Mouse (Mus musculus): Measurements from ENCODE around the gene Aste1. TPM values are rescaled to one million over a fixed set of nuclear protein-coding genes. Genes with fewer than 3 reads are reported as not detected.
A peak's percentile ranks its signal among the peaks of the same experiment; 100 is the strongest.

The Aste1 gene
- polyA plus RNA-seq, 1 experiment = 2.7 TPM

DNA sequence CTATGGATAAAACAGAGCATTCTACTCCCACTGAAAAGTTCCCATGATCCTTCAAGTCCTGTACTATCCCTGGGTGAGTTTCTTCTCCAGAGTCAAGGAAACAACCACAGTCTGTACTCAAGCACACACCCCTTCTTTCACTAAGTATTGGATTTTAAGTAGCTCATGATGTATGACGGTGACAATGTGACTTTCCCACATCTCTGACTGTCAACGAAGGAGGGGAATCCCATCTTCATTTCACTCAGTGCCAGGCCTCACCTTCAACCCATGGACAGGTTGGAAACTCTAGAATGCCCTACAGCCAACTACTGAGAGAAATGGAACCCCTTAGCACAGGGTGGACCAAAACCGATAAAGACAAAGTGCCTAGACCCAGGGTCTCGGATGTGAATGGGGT lies 29.0 kb upstream of the Aste1 start:
- TF ChIP-seq TCF3 (IDR thresholded peaks at IDR 0.05; ENCODE audit: insufficient read length, low read depth) = no peak
- no peak for TF ChIP-seq TCF12 (IDR thresholded peaks at IDR 0.05; ENCODE audit: insufficient read depth, poor library complexity, severe bottlenecking)
- TF ChIP-seq POLR2AphosphoS2 (IDR thresholded peaks at IDR 0.05; ENCODE audit: insufficient read length, low read depth) = no peak
- no peak for TF ChIP-seq REST (IDR thresholded peaks at IDR 0.05; ENCODE audit: insufficient read depth, insufficient read length)
- TF ChIP-seq CEBPB (IDR thresholded peaks at IDR 0.05; ENCODE audit: insufficient read depth, poor library complexity, severe bottlenecking) = no peak
- TF ChIP-seq E2F4 (IDR thresholded peaks at IDR 0.05; ENCODE audit: insufficient read depth) = no peak
- TF ChIP-seq POLR2A (IDR thresholded peaks at IDR 0.05; ENCODE audit: insufficient read length, low read depth) = no peak
- Histone ChIP-seq H3K4me3 (no peak overlapping the region), H3K36me3 (ENCODE audit: control insufficient read depth, insufficient read depth) (no peaks in the 10 kb centered on the region), H3K79me2 (ENCODE audit: control insufficient read depth, insufficient read depth) (no peaks in the 10 kb centered on the region), H3K4me2 (ENCODE audit: low read depth) (no peak overlapping the region), H3ac (ENCODE audit: control insufficient read depth, insufficient read length) (no peak overlapping the region), H3K27me3 (ENCODE audit: control insufficient read depth, insufficient read depth, insufficient read length) (no peaks in the 10 kb centered on the region)

DNA sequence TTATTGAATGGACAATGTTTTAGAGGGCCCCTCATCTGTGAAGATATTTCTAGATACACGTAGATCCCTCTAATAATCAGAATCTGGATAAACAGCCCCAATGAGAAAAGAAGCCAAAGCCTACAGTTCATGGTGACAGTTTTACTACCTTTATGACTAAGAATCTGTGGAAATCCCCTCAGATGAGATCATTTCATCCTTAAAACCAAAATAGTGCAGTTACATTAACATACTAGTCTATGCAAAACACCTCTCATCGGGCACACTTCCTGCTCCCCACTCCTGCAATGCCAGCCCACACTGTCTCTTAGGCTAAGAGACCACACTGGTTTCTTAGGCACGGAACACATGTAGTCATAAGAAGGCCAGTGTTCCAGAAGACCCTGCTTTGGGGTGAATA lies 26.6 kb upstream of the Aste1 start:
- H3K4me2 ChIP-seq (ENCODE audit: low read depth) = no peak overlapping the region
- TF ChIP-seq MAX (IDR thresholded peaks at IDR 0.05; ENCODE audit: low read depth) (no peak), MYOD1 (IDR thresholded peaks at IDR 0.05; ENCODE audit: control insufficient read depth in 1 of 3, insufficient read length in 2 of 3, low read depth in 2 of 3) (no peak), TCF12 (IDR thresholded peaks at IDR 0.05; ENCODE audit: insufficient read depth, poor library complexity, severe bottlenecking) (no peak), E2F4 (IDR thresholded peaks at IDR 0.05; ENCODE audit: insufficient read depth) (no peak), POLR2AphosphoS2 (IDR thresholded peaks at IDR 0.05; ENCODE audit: insufficient read length, low read depth) (no peak), USF1 (IDR thresholded peaks at IDR 0.05; ENCODE audit: low read depth) (no peak), TCF3 (IDR thresholded peaks at IDR 0.05; ENCODE audit: insufficient read length, low read depth) (no peak), MYOG (IDR thresholded peaks at IDR 0.05; ENCODE audit: control insufficient read depth in 1 of 3, insufficient read depth in 1 of 3, insufficient read length in 2 of 3, low read depth in 2 of 3) (no peak), POLR2A (IDR thresholded peaks at IDR 0.05; ENCODE audit: insufficient read length, low read depth) (no peak), REST (IDR thresholded peaks at IDR 0.05; ENCODE audit: insufficient read depth, insufficient read length) (no peak), SRF (IDR thresholded peaks at IDR 0.05; ENCODE audit: control insufficient read depth, insufficient read length, low read depth) (no peak), CEBPB (IDR thresholded peaks at IDR 0.05; ENCODE audit: insufficient read depth, poor library complexity, severe bottlenecking) (no peak)

GRCm38 (mm10) chr9:105374361-105374760 lies 20.8 kb upstream of the Aste1 start:
- Histone ChIP-seq H3K36me3 (ENCODE audit: control insufficient read depth, insufficient read depth) (no peaks in the 10 kb centered on the region), H3K79me2 (ENCODE audit: control insufficient read depth, insufficient read depth) (no peaks in the 10 kb centered on the region), H3K4me2 (ENCODE audit: low read depth) (no peak overlapping the region), H3K4me3 (no peak overlapping the region), H3K27me3 (ENCODE audit: control insufficient read depth, insufficient read depth, insufficient read length) (no peaks in the 10 kb centered on the region), H3ac (ENCODE audit: control insufficient read depth, insufficient read length) (no peak overlapping the region)
- peak in 1 of 3 experiments; percentile 53 for TF ChIP-seq MYOG (IDR thresholded peaks at IDR 0.05; ENCODE audit: control insufficient read depth in 1 of 3, insufficient read depth in 1 of 3, insufficient read length in 2 of 3, low read depth in 2 of 3)
- TF ChIP-seq USF1 (IDR thresholded peaks at IDR 0.05; ENCODE audit: low read depth) = no peak
- TF ChIP-seq MYOD1 (IDR thresholded peaks at IDR 0.05; ENCODE audit: control insufficient read depth in 1 of 3, insufficient read length in 2 of 3, low read depth in 2 of 3) = peak in 2 of 3 experiments; percentile 14 to 59

More for the DNA sequence above, 26.6 kb upstream of the Aste1 start:
- Histone ChIP-seq H3K79me2 (ENCODE audit: control insufficient read depth, insufficient read depth) (no peaks in the 10 kb centered on the region), H3K36me3 (ENCODE audit: control insufficient read depth, insufficient read depth) (no peaks in the 10 kb centered on the region), H3ac (ENCODE audit: control insufficient read depth, insufficient read length) (no peak overlapping the region), H3K27me3 (ENCODE audit: control insufficient read depth, insufficient read depth, insufficient read length) (no peaks in the 10 kb centered on the region), H3K4me3 (no peak overlapping the region)

DNA sequence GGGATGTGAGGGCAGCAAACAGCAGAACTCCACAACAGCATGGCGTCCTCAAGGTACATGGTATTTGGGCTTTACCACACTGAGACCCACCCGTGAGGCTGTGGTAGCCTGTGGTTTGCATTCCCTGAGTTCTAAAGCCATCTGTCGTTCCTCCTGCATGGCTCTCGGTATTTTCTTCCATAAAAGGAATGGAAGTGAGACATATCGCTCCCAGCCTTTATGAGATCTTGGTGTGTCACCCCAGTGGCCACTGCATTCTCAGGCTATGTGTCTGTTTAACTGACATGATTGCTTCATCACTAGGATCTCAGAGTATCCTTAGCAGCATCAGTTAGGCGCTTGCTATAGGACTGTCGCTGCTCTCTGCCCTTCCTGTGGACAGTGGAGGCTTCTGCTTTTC lies 18.8 kb upstream of the Aste1 start:
- Histone ChIP-seq H3K4me2 (ENCODE audit: low read depth) (peak overlapping the region; percentile 24), H3K79me2 (ENCODE audit: control insufficient read depth, insufficient read depth) (no peaks in the 10 kb centered on the region), H3K36me3 (ENCODE audit: control insufficient read depth, insufficient read depth) (no peaks in the 10 kb centered on the region), H3ac (ENCODE audit: control insufficient read depth, insufficient read length) (no peak overlapping the region), H3K4me3 (no peak overlapping the region), H3K27me3 (ENCODE audit: control insufficient read depth, insufficient read depth, insufficient read length) (no peaks in the 10 kb centered on the region)
- peak; percentile 95 for TF ChIP-seq SRF (IDR thresholded peaks at IDR 0.05; ENCODE audit: control insufficient read depth, insufficient read length, low read depth)
- TF ChIP-seq TCF3 (IDR thresholded peaks at IDR 0.05; ENCODE audit: insufficient read length, low read depth) = no peak
- no peak for TF ChIP-seq POLR2A (IDR thresholded peaks at IDR 0.05; ENCODE audit: insufficient read length, low read depth)
- peak; percentile 24 to 81 (median 28) for TF ChIP-seq MYOG (IDR thresholded peaks at IDR 0.05; ENCODE audit: control insufficient read depth in 1 of 3, insufficient read depth in 1 of 3, insufficient read length in 2 of 3, low read depth in 2 of 3)
- TF ChIP-seq USF1 (IDR thresholded peaks at IDR 0.05; ENCODE audit: low read depth) = no peak
- peak; percentile 84 for TF ChIP-seq CEBPB (IDR thresholded peaks at IDR 0.05; ENCODE audit: insufficient read depth, poor library complexity, severe bottlenecking)
- TF ChIP-seq E2F4 (IDR thresholded peaks at IDR 0.05; ENCODE audit: insufficient read depth) = no peak
- TF ChIP-seq MYOD1 (IDR thresholded peaks at IDR 0.05; ENCODE audit: control insufficient read depth in 1 of 3, insufficient read length in 2 of 3, low read depth in 2 of 3) = peak in 2 of 3 experiments; percentile 71 to 83
- peak; percentile 33 for TF ChIP-seq TCF12 (IDR thresholded peaks at IDR 0.05; ENCODE audit: insufficient read depth, poor library complexity, severe bottlenecking)
- no peak for TF ChIP-seq MAX (IDR thresholded peaks at IDR 0.05; ENCODE audit: low read depth)

- TF ChIP-seq MYOG (IDR thresholded peaks at IDR 0.05; ENCODE audit: control insufficient read depth in 1 of 3, insufficient read depth in 1 of 3, insufficient read length in 2 of 3, low read depth in 2 of 3) (no peak), E2F4 (IDR thresholded peaks at IDR 0.05; ENCODE audit: insufficient read depth) (no peak), USF1 (IDR thresholded peaks at IDR 0.05; ENCODE audit: low read depth) (no peak), REST (IDR thresholded peaks at IDR 0.05; ENCODE audit: insufficient read depth, insufficient read length) (no peak), POLR2AphosphoS2 (IDR thresholded peaks at IDR 0.05; ENCODE audit: insufficient read length, low read depth) (no peak), SRF (IDR thresholded peaks at IDR 0.05; ENCODE audit: control insufficient read depth, insufficient read length, low read depth) (no peak), MYOD1 (IDR thresholded peaks at IDR 0.05; ENCODE audit: control insufficient read depth in 1 of 3, insufficient read length in 2 of 3, low read depth in 2 of 3) (no peak), CEBPB (IDR thresholded peaks at IDR 0.05; ENCODE audit: insufficient read depth, poor library complexity, severe bottlenecking) (no peak), POLR2A (IDR thresholded peaks at IDR 0.05; ENCODE audit: insufficient read length, low read depth) (no peak), MAX (IDR thresholded peaks at IDR 0.05; ENCODE audit: low read depth) (no peak)
- H3K79me2 ChIP-seq (ENCODE audit: control insufficient read depth, insufficient read depth) = no peaks in the 10 kb centered on the region
- no peaks in the 10 kb centered on the region for H3K27me3 ChIP-seq (ENCODE audit: control insufficient read depth, insufficient read depth, insufficient read length)
- H3K36me3 ChIP-seq (ENCODE audit: control insufficient read depth, insufficient read depth) = no peaks in the 10 kb centered on the region
- peak overlapping the region; percentile 24 for H3K4me2 ChIP-seq (ENCODE audit: low read depth)
- no peak overlapping the region for H3ac ChIP-seq (ENCODE audit: control insufficient read depth, insufficient read length)
- H3K4me3 ChIP-seq = no peak overlapping the region
These were observed 18.1 kb upstream of the Aste1 start for GRCm38 (mm10) chr9:105376954-105377530.
